Mouse (Mus musculus) gastrocnemius, postnatal 25 days (tissue): Measurements from ENCODE around the gene Ube2d3. TPM values are rescaled to one million over a fixed set of nuclear protein-coding genes. Genes with fewer than 3 reads are reported as not detected.

ENCODE experiments used
- DNase-seq: peaks from one replicate; pipeline ENCODE4 v3.0.0; 2022
- long read RNA-seq, 2 experiments: library from polyadenylated mRNA; stranded (forward); transcript quantifications; one replicate each; pipeline ENCODE4 v2.0.0; 2021
- total RNA-seq, 2 experiments: library from RNA; stranded (reverse); gene quantifications; 1 replicate in 1 of 2; 2 replicates in 1 of 2; pipeline ENCODE4 v1.2.3; 2021

Gene Ube2d3
- total RNA-seq: 100 to 1,000 TPM; 281 to 301 TPM
- long read RNA-seq, experiment 1, transcript Ube2d3-208 (8 exons, 2,493 nt): minor isoform, 10 of 409 reads
- long read RNA-seq, experiment 1, transcript Ube2d3-202 (8 exons, 2,504 nt): minor isoform, 24 of 409 reads
- long read RNA-seq, experiment 1, transcript Ube2d3-212 (8 exons, 3,833 nt): major isoform, 84 of 409 reads
- long read RNA-seq, experiment 1, partial matches to known transcripts: 12 of 409 reads
- long read RNA-seq, experiment 1, other reads (novel, unspliced or antisense): 271 of 409 reads
- long read RNA-seq, experiment 2, transcript Ube2d3-208 (8 exons, 2,493 nt): minor isoform, 5 of 468 reads
- long read RNA-seq, experiment 2, transcript Ube2d3-202 (8 exons, 2,504 nt): minor isoform, 26 of 468 reads
- long read RNA-seq, experiment 2, transcript Ube2d3-212 (8 exons, 3,833 nt): major isoform, 110 of 468 reads
- long read RNA-seq, experiment 2, transcript Ube2d3-216 (8 exons, 738 nt): minor isoform, 5 of 468 reads
- long read RNA-seq, experiment 2, partial matches to known transcripts: 65 of 468 reads
- long read RNA-seq, experiment 2, other reads (novel, unspliced or antisense): 251 of 468 reads

GRCm38 (mm10) chr3:135437758-135438495, at the start of gene Ube2d3:
TSS of gene Ube2d3 (plus strand) at chr3:135438149.
- DNase-seq: peak; percentile 100

DNA sequence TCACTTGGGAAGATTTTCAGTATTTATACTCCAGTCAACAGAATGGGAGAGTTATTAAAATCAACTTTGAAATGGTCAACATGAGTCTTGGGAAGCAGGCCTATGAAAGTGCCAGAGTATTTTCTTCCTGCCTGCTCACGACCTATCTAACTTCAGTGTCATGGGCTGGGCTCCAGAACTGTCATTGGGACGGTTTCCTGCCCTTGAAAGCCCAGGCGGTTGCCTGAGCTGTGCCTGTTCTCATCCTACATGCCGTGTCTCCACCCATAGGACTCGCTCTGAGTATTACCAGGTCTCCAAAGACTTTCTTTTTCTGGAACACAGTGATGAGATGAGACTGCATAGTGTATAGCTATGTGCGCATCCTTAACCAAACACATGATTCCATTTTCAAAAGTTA, 44.8 kb upstream of the Ube2d3 start:
- DNase-seq: no peak

- DNase-seq: no peak
These were observed 42.9 kb upstream of the Ube2d3 start for GRCm38 (mm10) chr3:135395085-135395484.

DNA sequence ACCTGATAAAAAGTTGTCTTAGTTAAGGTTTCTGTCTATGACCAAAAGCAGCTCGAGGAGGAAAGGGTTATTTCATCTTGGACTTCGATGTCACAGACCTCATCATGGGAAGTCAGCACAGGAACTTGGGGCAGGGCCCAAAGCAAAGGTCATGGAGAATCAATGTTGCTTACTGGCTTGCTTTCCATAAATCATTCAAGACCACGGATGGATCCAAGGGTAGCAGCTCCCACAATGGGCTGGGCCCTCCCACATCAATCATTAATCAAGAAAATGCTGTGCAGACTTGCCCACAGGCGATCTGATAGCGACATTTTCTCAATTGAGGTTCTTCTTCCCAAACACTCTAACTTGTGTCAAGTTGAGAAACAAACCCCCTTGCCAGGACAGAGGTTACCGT, 41.9 kb upstream of the Ube2d3 start:
- DNase-seq: no peak

- DNase-seq: no peak
These were observed 40.8 kb upstream of the Ube2d3 start for GRCm38 (mm10) chr3:135397112-135397511.

DNA sequence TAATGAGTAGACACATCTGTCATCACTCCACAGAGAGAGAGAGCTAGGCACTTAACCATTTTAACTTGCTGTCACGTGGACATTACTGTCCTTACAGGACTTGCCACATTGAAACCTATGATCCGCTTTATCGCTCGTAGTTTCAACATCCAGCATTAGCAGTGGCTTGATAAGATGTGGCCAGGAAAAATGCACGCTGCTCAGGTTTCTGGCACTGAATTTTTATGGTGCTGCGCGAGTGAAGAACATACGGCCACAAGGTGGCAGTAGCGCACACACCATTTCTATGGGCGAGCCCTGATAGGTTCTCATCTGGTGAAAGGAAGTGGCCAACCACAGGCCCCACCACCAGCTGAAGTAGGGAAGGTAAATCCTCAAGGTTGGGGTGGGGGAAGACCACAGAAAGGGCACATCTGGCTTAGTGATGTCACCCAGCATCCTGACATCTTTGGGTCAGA, 35.7 kb upstream of the Ube2d3 start:
- DNase-seq: peak; percentile 69

- no peak for DNase-seq
These were observed 34.7 kb upstream of the Ube2d3 start for GRCm38 (mm10) chr3:135403211-135403610.

GRCm38 (mm10) chr3:135403856-135404255, 34.1 kb upstream of the Ube2d3 start:
- DNase-seq: no peak

GRCm38 (mm10) chr3:135404599-135404998, 33.4 kb upstream of the Ube2d3 start:
- no peak for DNase-seq

- no peak for DNase-seq
These were observed 30.6 kb upstream of the Ube2d3 start for GRCm38 (mm10) chr3:135407351-135407750.

- no peak for DNase-seq
These were observed 28.7 kb upstream of the Ube2d3 start for GRCm38 (mm10) chr3:135409219-135409618.

GRCm38 (mm10) chr3:135411056-135411455, 26.9 kb upstream of the Ube2d3 start:
- DNase-seq: no peak

DNA sequence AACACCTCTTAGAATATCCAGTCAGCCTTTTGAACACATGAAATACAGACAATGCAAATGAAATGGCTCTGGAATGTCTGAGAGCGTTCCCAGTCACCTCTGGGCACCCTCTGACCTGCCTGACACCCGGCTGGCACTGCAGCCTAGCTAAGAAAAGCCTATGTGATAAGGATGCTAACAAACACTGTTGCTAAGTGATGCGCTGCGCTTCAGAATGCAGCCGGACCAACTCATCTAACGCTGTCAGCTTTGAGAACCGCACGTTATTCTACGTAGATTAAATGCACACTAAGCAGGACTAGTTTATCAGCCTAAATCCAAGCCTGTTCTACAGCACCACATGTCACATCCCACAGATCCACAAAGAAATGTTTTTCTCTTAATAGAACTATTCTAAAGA, 26.1 kb upstream of the Ube2d3 start:
- DNase-seq: no peak

DNA sequence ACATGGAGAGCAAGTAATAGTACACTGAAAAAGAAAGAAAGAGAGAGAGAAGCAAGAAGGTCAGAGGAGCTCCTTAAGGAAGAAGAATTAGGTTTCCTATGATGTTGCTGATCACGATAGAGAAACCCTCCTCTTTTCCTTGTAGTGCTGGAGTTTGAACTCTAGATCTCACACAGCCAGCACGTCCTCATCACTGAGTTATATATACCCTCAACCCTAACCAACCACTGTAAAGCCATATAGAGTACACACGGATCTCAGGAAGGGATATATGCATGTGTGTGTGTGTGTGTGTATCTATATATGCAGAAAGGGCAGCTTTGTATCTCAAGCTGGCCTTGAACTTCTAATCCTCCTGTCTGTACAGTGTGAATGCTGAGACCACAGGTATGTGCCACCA, 20.7 kb upstream of the Ube2d3 start:
- DNase-seq: no peak

DNA sequence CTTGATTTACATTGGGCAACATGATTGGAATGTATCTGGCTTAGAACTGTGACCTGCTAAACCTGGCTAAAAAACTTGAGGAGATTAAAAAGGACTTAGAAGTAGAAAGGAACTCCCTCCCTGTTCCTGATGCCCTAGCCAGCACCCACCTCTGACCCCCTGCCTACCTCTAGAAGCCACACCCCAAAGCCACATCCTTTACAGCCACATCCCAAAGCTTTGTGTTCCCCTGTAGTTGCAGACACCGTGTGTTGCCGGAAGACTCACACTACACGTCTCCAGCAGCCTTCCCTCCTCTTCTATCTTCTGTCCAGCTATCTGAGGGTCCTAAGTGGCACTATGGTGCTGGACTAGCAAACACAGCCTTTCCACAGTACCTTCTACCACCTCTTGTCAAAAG, 20.1 kb upstream of the Ube2d3 start:
- DNase-seq: no peak

- DNase-seq: no peak
These were observed 17.2 kb upstream of the Ube2d3 start for GRCm38 (mm10) chr3:135420542-135421309.

GRCm38 (mm10) chr3:135421310-135421594, 16.7 kb upstream of the Ube2d3 start:
- no peak for DNase-seq

GRCm38 (mm10) chr3:135422232-135422855, 15.6 kb upstream of the Ube2d3 start:
- no peak for DNase-seq

GRCm38 (mm10) chr3:135422856-135423607, 14.9 kb upstream of the Ube2d3 start:
- peak; percentile 87 for DNase-seq

DNA sequence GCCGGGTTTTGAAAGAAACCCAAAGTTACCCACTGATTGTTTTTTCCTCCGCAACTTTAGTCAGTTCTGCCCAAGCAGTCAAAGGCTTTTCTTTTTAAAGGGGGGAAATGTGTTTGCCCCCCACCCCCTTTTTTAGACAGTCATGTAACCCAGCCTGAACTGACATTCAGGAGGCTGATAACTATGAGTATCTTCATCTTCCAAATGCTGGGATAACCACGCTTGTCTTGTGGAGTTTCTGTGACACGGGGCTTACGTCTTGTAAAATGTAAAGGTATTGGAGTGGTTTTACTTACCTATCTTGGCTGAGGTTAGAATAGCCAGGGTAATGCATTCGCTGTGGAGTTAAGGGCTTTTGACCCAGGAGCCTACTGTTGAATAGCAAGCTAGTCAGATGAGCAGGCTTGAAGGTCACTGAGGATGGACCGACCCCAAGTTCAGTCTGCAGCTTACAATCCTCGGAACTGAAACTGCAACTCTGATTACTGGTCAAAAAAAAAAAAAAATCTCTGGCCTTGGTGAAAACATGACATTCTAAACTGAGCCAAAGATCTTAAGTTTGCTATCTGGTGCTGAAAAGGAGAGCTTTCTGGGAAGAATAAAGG, 14.2 kb upstream of the Ube2d3 start, which contains the start of gene Cisd2:
Gene Cisd2 (minus strand): TSS at position 318 of the 605 bp plus-strand sequence.
- DNase-seq: no peak
